Mouse (Mus musculus) liver, postnatal 0 days (tissue): ENCODE data around the gene Clpsl2. TPM values are rescaled to one million over a fixed set of nuclear protein-coding genes. Genes with fewer than 3 reads are reported as not detected.

Experiments used
- ATAC-seq: fragments of 200-750 bp; cut with Nextera tagmentation; 2 replicates; pipeline ENCODE4 v1.8.0; 2017; ENCODE audit warnings: mild to moderate bottlenecking, moderate library complexity
- DNase-seq: peaks from one replicate; pipeline ENCODE4 v3.0.0-alpha.2; 2016
- H3K27ac ChIP-seq: fragments of 300-500 bp; sonication (generic); 2 replicates; pipeline ENCODE4 v1.5.1; 2014; ENCODE audit warnings: antibody characterized with exemption, moderate library complexity, mild to moderate bottlenecking, low read depth
- H3K27me3 ChIP-seq: fragments of 300-500 bp; sonication (generic); 2 replicates; pipeline ENCODE4 v1.6.1; 2014; ENCODE audit warnings: low read length, control low read depth, mixed read lengths; ENCODE audit not compliant: insufficient read depth
- H3K36me3 ChIP-seq: fragments of 300-500 bp; sonication (generic); replicated peaks from 2 replicates; pipeline ENCODE4 v1.6.1; 2014; ENCODE audit warnings: mild to moderate bottlenecking, control low read depth, low read length, moderate library complexity, mixed read lengths; ENCODE audit not compliant: insufficient read depth
- H3K4me1 ChIP-seq: fragments of 300-500 bp; sonication (generic); 2 replicates; pipeline ENCODE4 v1.6.1; 2014; ENCODE audit warnings: antibody characterized with exemption, mild to moderate bottlenecking, control low read depth; ENCODE audit not compliant: insufficient read depth
- H3K4me2 ChIP-seq: fragments of 300-500 bp; sonication (generic); 2 replicates; pipeline ENCODE4 v1.6.1; 2014; ENCODE audit warnings: low read depth, mild to moderate bottlenecking, low read length, moderate library complexity, mixed read lengths
- H3K4me3 ChIP-seq: fragments of 300-500 bp; sonication (generic); 2 replicates; pipeline ENCODE4 v1.5.1; 2014; ENCODE audit warnings: low read depth, low read length
- H3K9ac ChIP-seq: fragments of 300-500 bp; sonication (generic); replicated peaks from 2 replicates; pipeline ENCODE4 v1.6.1; 2014; ENCODE audit warnings: mild to moderate bottlenecking, moderate library complexity
- H3K9me3 ChIP-seq: fragments of 300-500 bp; sonication (generic); 2 replicates; pipeline ENCODE4 v1.6.1; 2016; ENCODE audit warnings: mild to moderate bottlenecking, control low read depth, low read length, mixed read lengths
- CTCF ChIP-seq: sonication (generic); IDR thresholded peaks from 2 replicates; pipeline ENCODE4 v1.5.1; 2016; ENCODE audit warnings: antibody characterized with exemption, low read depth
- EP300 ChIP-seq: IDR thresholded peaks from 2 replicates; pipeline ENCODE4 v1.6.1; 2016; ENCODE audit warnings: antibody characterized with exemption, low read depth, mild to moderate bottlenecking
- WGBS: fragments of 180-500 bp; shearing (Covaris S2); extraction: QIAGEN DNeasy Blood & Tissue Kit; methylation state at CpG from one replicate; pipeline ENCODE4 v1.1.7; 2014; ENCODE audit not compliant: insufficient replicate concordance; 5-methylcytosine and 5-hydroxymethylcytosine counted together
- microRNA-seq: library from miRNA; unstranded; fragments of <30 nt; microRNA quantifications from one replicate; pipeline ENCODE4, GENCODE M21; 2016
- polyA plus RNA-seq: library from polyadenylated mRNA; unstranded; fragments of >200 nt; fragmentation: Nextera tagmentation; extraction: Ambion mirVana; gene quantifications from 2 replicates; pipeline ENCODE4 v1.2.1, GENCODE M21; 2015

The Clpsl2 gene
- polyA plus RNA-seq, 1 experiment from 2014 or later: not detected

- no peak overlapping the region for H3K4me2 ChIP-seq
- TF ChIP-seq EP300 (peak; percentile 32; the same call in 1 of the 2 replicates), CTCF (no peak)
- H3K9me3 ChIP-seq: no peaks in the 10 kb centered on the region
- H3K27ac ChIP-seq: no peak overlapping the region
- peak; percentile 28 for DNase-seq
- H3K4me1 ChIP-seq: no peaks in the 10 kb centered on the region; the same call in 1 of the 2 replicates
- ATAC-seq: peak; percentile 12; the same call in 1 of the 2 replicates
- no peak overlapping the region for H3K9ac ChIP-seq
- H3K36me3 ChIP-seq: peaks cover 56% of the 10 kb centered on the region
- H3K4me3 ChIP-seq: no peak overlapping the region
- H3K27me3 ChIP-seq: no peaks in the 10 kb centered on the region
- 51% methylated on average over 5 of the region's 5 CpGs for WGBS
Measured at GRCm38 (mm10) chr17:28591476-28591875, 42.3 kb downstream of the Clpsl2 start.

DNA sequence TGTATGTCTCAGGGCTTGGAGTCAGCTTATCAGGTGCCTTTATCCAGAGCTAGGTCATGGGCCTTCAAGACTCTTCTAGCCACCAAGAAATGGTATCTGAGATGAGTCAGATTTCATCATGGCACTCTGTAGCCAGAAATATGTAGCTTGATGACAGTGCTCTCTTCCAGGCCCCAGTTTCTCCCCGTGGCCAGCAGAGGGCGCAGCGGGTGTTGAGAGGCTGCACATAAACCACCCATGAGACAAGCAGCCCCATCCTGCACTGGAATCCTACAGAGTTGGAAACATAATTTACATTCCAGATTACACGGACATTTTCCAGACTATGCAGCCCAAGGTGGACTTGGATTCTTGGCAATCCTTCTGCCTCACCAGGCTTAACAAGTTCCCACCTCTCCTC is 43.8 kb downstream of the Clpsl2 start:
- WGBS: 12% methylated on average over 4 of the region's 4 CpGs
- Histone ChIP-seq H3K27ac (no peak overlapping the region), H3K36me3 (peaks cover 62% of the 10 kb centered on the region), H3K9ac (no peak overlapping the region), H3K4me3 (no peak overlapping the region), H3K27me3 (no peaks in the 10 kb centered on the region), H3K4me1 (no peaks in the 10 kb centered on the region; the same call in 1 of the 2 replicates), H3K9me3 (no peaks in the 10 kb centered on the region), H3K4me2 (no peak overlapping the region)
- DNase-seq: peak; percentile 87
- TF ChIP-seq CTCF (peak; percentile 93), EP300 (no peak)
- peak; percentile 40; the same call in 1 of the 2 replicates for ATAC-seq

DNA sequence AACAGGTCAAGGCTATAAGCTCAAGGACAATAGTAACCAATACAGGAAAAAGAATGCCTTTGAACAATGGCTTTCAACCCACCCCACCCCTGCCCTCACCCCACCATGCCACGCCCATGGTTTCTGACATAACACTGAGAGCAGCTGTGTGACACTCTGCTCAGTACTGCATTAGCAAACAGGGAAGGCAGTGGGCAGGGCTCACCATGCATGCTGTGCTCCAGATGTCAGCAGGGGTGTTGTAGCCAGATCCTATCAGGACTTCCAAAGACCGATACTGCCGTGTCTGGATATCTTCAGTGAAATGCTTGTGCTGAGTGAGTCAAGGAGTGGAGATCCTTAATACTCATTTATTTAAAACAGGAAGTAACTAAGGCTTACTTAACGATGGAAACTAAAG is 44.8 kb downstream of the Clpsl2 start:
- DNase-seq (no peak), ATAC-seq (no peak)
- Histone ChIP-seq H3K4me3 (no peak overlapping the region), H3K4me2 (no peak overlapping the region), H3K36me3 (peaks cover 62% of the 10 kb centered on the region), H3K27ac (no peak overlapping the region), H3K27me3 (no peaks in the 10 kb centered on the region), H3K9ac (no peak overlapping the region), H3K9me3 (no peaks in the 10 kb centered on the region), H3K4me1 (no peaks in the 10 kb centered on the region; the same call in 1 of the 2 replicates)
- TF ChIP-seq CTCF (no peak), EP300 (no peak)
- WGBS: 63% methylated on average over 4 of the region's 4 CpGs

DNA sequence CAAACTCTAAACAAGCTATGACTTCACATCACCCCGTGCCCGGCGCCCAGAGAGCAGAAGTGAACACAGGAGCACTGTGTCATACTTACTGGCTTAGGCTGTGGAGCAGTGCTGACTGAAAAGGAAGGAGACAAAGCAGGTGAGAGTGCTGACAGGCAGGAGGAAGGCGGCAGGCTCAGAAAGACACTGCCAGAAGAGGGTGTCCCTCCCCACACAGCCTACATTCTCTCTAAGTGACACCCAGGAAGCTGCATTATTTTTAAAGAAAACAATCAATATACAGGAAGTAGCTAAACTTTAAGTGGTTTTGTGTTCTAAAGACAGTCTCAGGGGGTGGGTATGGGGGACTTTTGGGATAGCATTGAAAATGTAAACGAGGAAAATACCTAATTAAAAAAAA is 51.6 kb downstream of the Clpsl2 start:
- ATAC-seq (no peak), DNase-seq (no peak)
- Histone ChIP-seq H3K9ac (no peak overlapping the region), H3K9me3 (no peaks in the 10 kb centered on the region), H3K4me2 (no peak overlapping the region), H3K4me3 (no peak overlapping the region), H3K27ac (no peak overlapping the region), H3K27me3 (no peaks in the 10 kb centered on the region), H3K36me3 (peaks cover 64% of the 10 kb centered on the region), H3K4me1 (no peaks in the 10 kb centered on the region)
- 82% methylated on average over 5 of the region's 5 CpGs for WGBS
- TF ChIP-seq CTCF (no peak), EP300 (no peak)

GRCm38 (mm10) chr17:28601557-28602250 is 52.5 kb downstream of the Clpsl2 start:
- H3K9ac ChIP-seq: no peak overlapping the region
- no peak overlapping the region for H3K27ac ChIP-seq
- 83% methylated on average over 9 of the region's 9 CpGs for WGBS
- H3K9me3 ChIP-seq: no peaks in the 10 kb centered on the region
- no peak overlapping the region for H3K4me3 ChIP-seq
- peaks cover 70% of the 10 kb centered on the region for H3K36me3 ChIP-seq
- no peaks in the 10 kb centered on the region for H3K4me1 ChIP-seq
- TF ChIP-seq EP300: no peak
- no peak for ATAC-seq
- no peak overlapping the region for H3K4me2 ChIP-seq
- no peak for DNase-seq
- H3K27me3 ChIP-seq: no peaks in the 10 kb centered on the region

Small RNAs within 50 kb of the gene (microRNA-seq; reads per million reads assigned to microRNA genes)
- gene Gm25195 (not detected), gene Mir6969 (not detected)

Other genes starting within 250 kb of the Clpsl2 start
- 6.7 and 7.1 TPM in 2 replicates for gene Fance, start 235.9 kb upstream of the Clpsl2 start, polyA plus RNA-seq
- gene Rpl10a, start 220.9 kb upstream of the Clpsl2 start, polyA plus RNA-seq: 296 and 311 TPM in 2 replicates
- gene Tead3, start 198.6 kb upstream of the Clpsl2 start, polyA plus RNA-seq: 0.79 and 1.2 TPM in 2 replicates
- gene Tulp1, start 184.2 kb upstream of the Clpsl2 start, polyA plus RNA-seq: 0.18 and 0.33 TPM in 2 replicates
- gene Fkbp5, start 31.9 kb upstream of the Clpsl2 start, polyA plus RNA-seq: 25.9 and 29.0 TPM in 2 replicates
- not detected in 2 replicates for gene Armc12, start 18.6 kb upstream of the Clpsl2 start, polyA plus RNA-seq
- 1.2 and 26.9 TPM in 2 replicates for gene Clps, start 11.4 kb downstream of the Clpsl2 start, polyA plus RNA-seq
- not detected in 2 replicates for gene Lhfpl5, start 26.2 kb downstream of the Clpsl2 start, polyA plus RNA-seq
- gene Srpk1, start 73.3 kb downstream of the Clpsl2 start, polyA plus RNA-seq: 20.9 and 21.7 TPM in 2 replicates
- 0.32 and 0.51 TPM in 2 replicates for gene Slc26a8, start 140.8 kb downstream of the Clpsl2 start, polyA plus RNA-seq
- gene Mapk14, start 141.9 kb downstream of the Clpsl2 start, polyA plus RNA-seq: 23.6 and 24.5 TPM in 2 replicates
- 0.80 and 1.1 TPM in 2 replicates for gene AC170998.1, start 176.7 kb downstream of the Clpsl2 start, polyA plus RNA-seq
- gene Mapk13, start 219.9 kb downstream of the Clpsl2 start, polyA plus RNA-seq: 25.2 and 27.6 TPM in 2 replicates